Mouse (Mus musculus) cortical plate, adult 2 months (tissue): ENCODE data around the gene Nup210.

Source experiments
- CTCF ChIP-seq: fragments of 200-500 bp; IDR thresholded peaks from 2 replicates; pipeline ENCODE4 v1.5.1; 2011; ENCODE audit warnings: mild to moderate bottlenecking, control low read depth, low read length; ENCODE audit not compliant: insufficient read depth; ENCODE audit errors: extremely low read depth
- POLR2A ChIP-seq: fragments of 200-500 bp; IDR thresholded peaks from 2 replicates; pipeline ENCODE4 v1.6.1; 2011; ENCODE audit warnings: mild to moderate bottlenecking, low read length, control low read depth; ENCODE audit not compliant: insufficient read depth; ENCODE audit errors: extremely low read depth

DNA sequence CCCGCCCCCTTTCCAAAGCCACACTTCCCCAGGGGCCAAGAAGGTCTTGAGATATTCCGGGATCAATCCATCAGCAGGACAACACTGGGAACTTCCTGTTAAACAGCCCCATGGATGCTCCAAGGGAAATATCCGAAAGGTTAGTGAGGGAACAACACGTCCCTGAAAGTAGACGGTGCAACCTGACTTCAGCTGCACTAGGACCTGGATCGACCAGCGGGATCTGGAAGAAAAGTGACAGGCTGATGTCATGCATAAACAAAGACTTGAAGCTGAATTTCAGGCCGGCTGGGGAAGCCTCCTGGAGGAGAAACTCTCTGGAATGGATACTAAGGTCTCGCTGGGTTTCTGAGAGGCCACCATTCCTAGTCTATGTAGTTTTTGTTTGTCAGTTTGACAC is 520 bp upstream of the Nup210 start:
- TF ChIP-seq CTCF (no peak), POLR2A (no peak)
